Mouse (Mus musculus): Measurements from ENCODE around the gene Foxi1. TPM values are rescaled to one million over a fixed set of nuclear protein-coding genes. Genes with fewer than 3 reads are reported as not detected.

The Foxi1 gene
- polyA plus RNA-seq, 1 experiment from 2014 or later, result not detected

GRCm38 (mm10) chr11:34194158-34194941 is 13.5 kb downstream of the Foxi1 start:
- no peak for TF ChIP-seq CTCF (IDR thresholded peaks at IDR 0.05; ENCODE audit: low read depth)
- no peak for TF ChIP-seq EP300 (optimal IDR thresholded peaks at IDR 0.05)
- Histone ChIP-seq H3K36me3 (ENCODE audit: control insufficient read depth, insufficient read depth, low read length) (no peaks in the 10 kb centered on the region), H3K4me3 (ENCODE audit: low read depth, low read length) (no peak overlapping the region), H3K9ac (ENCODE audit: low read length) (no peak overlapping the region), H3K4me2 (replicated peaks; ENCODE audit: low read depth) (no peak overlapping the region), H3K9me3 (ENCODE audit: control insufficient read depth, low read length) (no peaks in the 10 kb centered on the region), H3K27me3 (ENCODE audit: control insufficient read depth, insufficient read depth, low read length) (no peaks in the 10 kb centered on the region), H3K27ac (replicated peaks) (no peak overlapping the region), H3K4me1 (replicated peaks; ENCODE audit: control insufficient read depth, insufficient read depth) (no peaks in the 10 kb centered on the region)
- DNase-seq (ENCODE audit: low spot score), result no peak
- WGBS, result 39% methylated on average over 9 of the region's 9 CpGs
- no peak for ATAC-seq (ENCODE audit: low FRiP score, low TSS enrichment)

GRCm38 (mm10) chr11:34193658-34194057 is 14.2 kb downstream of the Foxi1 start:
- no peak for TF ChIP-seq EP300 (optimal IDR thresholded peaks at IDR 0.05)
- 0 out of 2 replicates have a peak, but pooled peaks have one; percentile 6 for TF ChIP-seq CTCF (IDR thresholded peaks at IDR 0.05; ENCODE audit: low read depth)
- H3K4me2 ChIP-seq (replicated peaks; ENCODE audit: low read depth), result no peak overlapping the region
- no peak overlapping the region for H3K9ac ChIP-seq (ENCODE audit: low read length)
- WGBS, result 57% methylated on average over 3 of the region's 3 CpGs
- H3K9me3 ChIP-seq (ENCODE audit: control insufficient read depth, low read length), result no peaks in the 10 kb centered on the region
- no peaks in the 10 kb centered on the region for H3K36me3 ChIP-seq (ENCODE audit: control insufficient read depth, insufficient read depth, low read length)
- H3K27ac ChIP-seq (replicated peaks), result no peak overlapping the region
- H3K4me1 ChIP-seq (replicated peaks; ENCODE audit: control insufficient read depth, insufficient read depth), result no peaks in the 10 kb centered on the region
- ATAC-seq (ENCODE audit: low FRiP score, low TSS enrichment), result no peak
- no peak for DNase-seq (ENCODE audit: low spot score)
- no peak overlapping the region for H3K4me3 ChIP-seq (ENCODE audit: low read depth, low read length)
- H3K27me3 ChIP-seq (ENCODE audit: control insufficient read depth, insufficient read depth, low read length), result no peaks in the 10 kb centered on the region

GRCm38 (mm10) chr11:34184266-34184665 is 23.6 kb downstream of the Foxi1 start:
- ATAC-seq (ENCODE audit: low FRiP score, low TSS enrichment) (no peak), DNase-seq (ENCODE audit: low spot score) (no peak)
- Histone ChIP-seq H3K4me1 (replicated peaks; ENCODE audit: control insufficient read depth, insufficient read depth) (no peaks in the 10 kb centered on the region), H3K9me3 (ENCODE audit: control insufficient read depth, low read length) (no peaks in the 10 kb centered on the region), H3K27me3 (ENCODE audit: control insufficient read depth, insufficient read depth, low read length) (no peaks in the 10 kb centered on the region), H3K4me3 (ENCODE audit: low read depth, low read length) (no peak overlapping the region), H3K4me2 (replicated peaks; ENCODE audit: low read depth) (no peak overlapping the region), H3K27ac (replicated peaks) (no peak overlapping the region), H3K9ac (ENCODE audit: low read length) (no peak overlapping the region), H3K36me3 (ENCODE audit: control insufficient read depth, insufficient read depth, low read length) (no peaks in the 10 kb centered on the region)
- WGBS, result 67% methylated on average over 2 of the region's 2 CpGs
- TF ChIP-seq CTCF (IDR thresholded peaks at IDR 0.05; ENCODE audit: low read depth) (no peak), EP300 (optimal IDR thresholded peaks at IDR 0.05) (no peak)

- Histone ChIP-seq H3K36me3 (ENCODE audit: control insufficient read depth, insufficient read depth, low read length) (no peaks in the 10 kb centered on the region), H3K4me1 (replicated peaks; ENCODE audit: control insufficient read depth, insufficient read depth) (no peaks in the 10 kb centered on the region), H3K9ac (ENCODE audit: low read length) (no peak overlapping the region), H3K27ac (replicated peaks) (peak overlapping the region; percentile 49), H3K4me3 (ENCODE audit: low read depth, low read length) (no peak overlapping the region), H3K9me3 (ENCODE audit: control insufficient read depth, low read length) (no peaks in the 10 kb centered on the region), H3K4me2 (replicated peaks; ENCODE audit: low read depth) (no peak overlapping the region), H3K27me3 (ENCODE audit: control insufficient read depth, insufficient read depth, low read length) (no peaks in the 10 kb centered on the region)
- TF ChIP-seq EP300 (optimal IDR thresholded peaks at IDR 0.05) (no peak), CTCF (IDR thresholded peaks at IDR 0.05; ENCODE audit: low read depth) (no peak)
- peak; percentile 78 for ATAC-seq (ENCODE audit: low FRiP score, low TSS enrichment)
- peak; percentile 28 for DNase-seq (ENCODE audit: low spot score)
- 23% methylated on average over 8 of the region's 8 CpGs for WGBS
Observed at GRCm38 (mm10) chr11:34181214-34182117, 26.4 kb downstream of the Foxi1 start.

- H3K4me2 ChIP-seq (replicated peaks; ENCODE audit: low read depth), result no peak overlapping the region
- ATAC-seq (ENCODE audit: low FRiP score, low TSS enrichment) (no peak), DNase-seq (ENCODE audit: low spot score) (no peak)
- no peak overlapping the region for H3K4me3 ChIP-seq (ENCODE audit: low read depth, low read length)
- TF ChIP-seq EP300 (optimal IDR thresholded peaks at IDR 0.05) (no peak), CTCF (IDR thresholded peaks at IDR 0.05; ENCODE audit: low read depth) (no peak)
- no peaks in the 10 kb centered on the region for H3K27me3 ChIP-seq (ENCODE audit: control insufficient read depth, insufficient read depth, low read length)
- WGBS, result 86% methylated on average over 2 of the region's 2 CpGs
- no peaks in the 10 kb centered on the region for H3K4me1 ChIP-seq (replicated peaks; ENCODE audit: control insufficient read depth, insufficient read depth)
- H3K9ac ChIP-seq (ENCODE audit: low read length), result no peak overlapping the region
- no peaks in the 10 kb centered on the region for H3K9me3 ChIP-seq (ENCODE audit: control insufficient read depth, low read length)
- no peak overlapping the region for H3K27ac ChIP-seq (replicated peaks)
- H3K36me3 ChIP-seq (ENCODE audit: control insufficient read depth, insufficient read depth, low read length), result no peaks in the 10 kb centered on the region
Observed at GRCm38 (mm10) chr11:34178752-34179151, 29.1 kb downstream of the Foxi1 start.

Data from stomach, postnatal 0 days (tissue).